Mouse (Mus musculus) bone marrow macrophage, adult 2 months (primary cell): Measurements from ENCODE around the gene Pdcd1.

ENCODE experiments used
- CTCF ChIP-seq: IDR thresholded peaks from 2 replicates; pipeline ENCODE4 v1.5.1; 2012; ENCODE audit warnings: low read depth, mild to moderate bottlenecking, low read length, moderate library complexity
- POLR2A ChIP-seq: IDR thresholded peaks from 2 replicates; pipeline ENCODE4 v1.6.1; 2012; ENCODE audit warnings: mild to moderate bottlenecking, low read depth, low read length, borderline replicate concordance

- no peak for TF ChIP-seq POLR2A
- TF ChIP-seq CTCF = peak; percentile 99
Observed at GRCm38 (mm10) chr1:94078835-94079440, 26.6 kb upstream of the Pdcd1 start.
